Mouse (Mus musculus): ENCODE measurements at regions not wholly inside any gene's neighbourhood (a gene's known extent, or its start where the extent isn't known, plus 50 kb on each side); places are given as distances from the start of the nearest gene placed in this dataset.
A peak's percentile ranks its signal among the peaks of the same experiment; 100 is the strongest.

DNA sequence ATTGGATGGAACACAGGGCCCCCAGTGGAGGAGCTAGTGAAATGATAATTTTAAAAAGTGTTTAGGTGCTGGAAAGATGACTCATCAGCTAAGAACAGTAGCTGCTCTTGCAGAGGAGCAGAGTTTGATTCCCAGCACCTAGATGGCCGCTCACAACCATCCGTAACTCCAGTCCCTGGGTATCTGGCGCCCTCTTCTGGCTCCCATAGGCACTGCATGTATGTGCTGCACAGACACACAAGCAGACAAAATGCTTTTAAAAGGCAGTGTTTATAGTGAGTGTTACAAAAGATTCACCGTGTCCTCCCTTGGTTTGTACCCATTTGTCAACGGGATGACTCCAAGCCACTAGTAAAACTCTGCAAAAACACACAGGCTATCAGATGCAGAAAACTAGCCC is 75.0 kb upstream of the Arl4c start:
- DNase-seq (ENCODE audit: extremely low read depth) = no peak
- peaks cover 6% of the 10 kb centered on the region for H3K27me3 ChIP-seq (replicated peaks)
- in situ Hi-C loops (cut with MboI; ENCODE audit: low pct_ligation_motif_present, low pct_unique_long_range_greater_than_20kb, low sequenced_read_pairs) (no loop called here), dilution Hi-C loops (cut with MboI; ENCODE audit: extremely low pct_ligation_motif_present, extremely low pct_unique_long_range_greater_than_20kb, low sequenced_read_pairs) (no loop called here)
- no peak overlapping the region for H3K9ac ChIP-seq (ENCODE audit: insufficient read depth, low read depth)
- no peak overlapping the region for H3K27ac ChIP-seq (ENCODE audit: insufficient read depth, low read depth)
- H3K9me3 ChIP-seq (replicated peaks; ENCODE audit: low read length) = peaks cover 66% of the 10 kb centered on the region
- H3K4me3 ChIP-seq (replicated peaks in 1 of 3; ENCODE audit: low read depth in 2 of 3, low read length in 2 of 3, poor library complexity in 1 of 3) = no peak overlapping the region
- no peaks in the 10 kb centered on the region for H3K36me3 ChIP-seq (replicated peaks in 1 of 2; ENCODE audit: control insufficient read depth in 1 of 2, insufficient read depth in 1 of 2, low read length in 1 of 2)
- TF ChIP-seq ZNF384 (IDR thresholded peaks at IDR 0.05; ENCODE audit: low read depth, low read length) (no peak), MEF2A (IDR thresholded peaks at IDR 0.05; ENCODE audit: borderline replicate concordance, low read depth, low read length) (no peak), CTCF (conservative IDR thresholded peaks at IDR 0.05 in 1 of 2, IDR thresholded peaks at IDR 0.05 in 1 of 2; ENCODE audit: low read depth in 2 of 2, low read length in 2 of 2) (0 out of 4 replicates have a peak, but pooled peaks of 1 of the 2 experiments have one; percentile 7), JUND (conservative IDR thresholded peaks at IDR 0.05; ENCODE audit: low read depth, low read length) (no peak)
- H3K79me2 ChIP-seq (replicated peaks; ENCODE audit: control insufficient read depth, extremely low read depth, insufficient read depth, poor library complexity, severe bottlenecking) = no peaks in the 10 kb centered on the region
- H3K4me1 ChIP-seq (ENCODE audit: control insufficient read depth in 1 of 2, insufficient read depth in 2 of 2) = no peaks in the 10 kb centered on the region
- H3K4me2 ChIP-seq (ENCODE audit: insufficient read depth, low read depth, poor library complexity, severe bottlenecking) = no peak overlapping the region

- Histone ChIP-seq H3K4me1 (ENCODE audit: control insufficient read depth in 1 of 2, insufficient read depth in 2 of 2) (no peaks in the 10 kb centered on the region), H3K27ac (ENCODE audit: insufficient read depth, low read depth) (no peak overlapping the region), H3K9me3 (replicated peaks; ENCODE audit: low read length) (peaks cover 74% of the 10 kb centered on the region), H3K4me2 (ENCODE audit: insufficient read depth, low read depth, poor library complexity, severe bottlenecking) (no peak overlapping the region), H3K36me3 (replicated peaks in 1 of 2; ENCODE audit: control insufficient read depth in 1 of 2, insufficient read depth in 1 of 2, low read length in 1 of 2) (no peaks in the 10 kb centered on the region), H3K79me2 (replicated peaks; ENCODE audit: control insufficient read depth, extremely low read depth, insufficient read depth, poor library complexity, severe bottlenecking) (no peaks in the 10 kb centered on the region), H3K4me3 (replicated peaks in 1 of 3; ENCODE audit: low read depth in 2 of 3, low read length in 2 of 3, poor library complexity in 1 of 3) (no peak overlapping the region), H3K9ac (ENCODE audit: insufficient read depth, low read depth) (no peak overlapping the region), H3K27me3 (replicated peaks) (peaks cover 8% of the 10 kb centered on the region)
- TF ChIP-seq MAX (IDR thresholded peaks at IDR 0.05; ENCODE audit: low read length) (no peak), POLR2AphosphoS2 (IDR thresholded peaks at IDR 0.05; ENCODE audit: low read depth, low read length) (no peak), SIN3A (IDR thresholded peaks at IDR 0.05; ENCODE audit: low read length) (no peak), MAFK (IDR thresholded peaks at IDR 0.05; ENCODE audit: insufficient replicate concordance, low read length) (no peak), RCOR1 (conservative IDR thresholded peaks at IDR 0.05; ENCODE audit: low read depth, low read length) (no peak), JUND (conservative IDR thresholded peaks at IDR 0.05; ENCODE audit: low read depth, low read length) (no peak), CHD1 (IDR thresholded peaks at IDR 0.05; ENCODE audit: low read depth, low read length) (no peak), POLR2A (IDR thresholded peaks at IDR 0.05; ENCODE audit: low read depth, low read length) (no peak), PAX5 (IDR thresholded peaks at IDR 0.05; ENCODE audit: low read length) (no peak), BHLHE40 (IDR thresholded peaks at IDR 0.05; ENCODE audit: low read depth, low read length) (no peak)
- dilution Hi-C loops (cut with MboI; ENCODE audit: extremely low pct_ligation_motif_present, extremely low pct_unique_long_range_greater_than_20kb, low sequenced_read_pairs) (no loop called here), in situ Hi-C loops (cut with MboI; ENCODE audit: low pct_ligation_motif_present, low pct_unique_long_range_greater_than_20kb, low sequenced_read_pairs) (no loop called here)
- no peak for DNase-seq (ENCODE audit: extremely low read depth)
These were observed 78.2 kb upstream of the Arl4c start for GRCm38 (mm10) chr1:88780262-88780661.

GRCm38 (mm10) chr1:88783083-88783482 is 81.1 kb upstream of the Arl4c start:
- no peak overlapping the region for H3K9ac ChIP-seq (ENCODE audit: insufficient read depth, low read depth)
- in situ Hi-C loops (cut with MboI; ENCODE audit: low pct_ligation_motif_present, low pct_unique_long_range_greater_than_20kb, low sequenced_read_pairs) (no loop called here), dilution Hi-C loops (cut with MboI; ENCODE audit: extremely low pct_ligation_motif_present, extremely low pct_unique_long_range_greater_than_20kb, low sequenced_read_pairs) (no loop called here)
- H3K27ac ChIP-seq (ENCODE audit: insufficient read depth, low read depth) = no peak overlapping the region
- no peak for DNase-seq (ENCODE audit: extremely low read depth)
- H3K4me1 ChIP-seq (ENCODE audit: control insufficient read depth in 1 of 2, insufficient read depth in 2 of 2) = no peaks in the 10 kb centered on the region
- H3K79me2 ChIP-seq (replicated peaks; ENCODE audit: control insufficient read depth, extremely low read depth, insufficient read depth, poor library complexity, severe bottlenecking) = no peaks in the 10 kb centered on the region
- H3K9me3 ChIP-seq (replicated peaks; ENCODE audit: low read length) = peaks cover 71% of the 10 kb centered on the region
- H3K4me3 ChIP-seq (replicated peaks in 1 of 3; ENCODE audit: low read depth in 2 of 3, low read length in 2 of 3, poor library complexity in 1 of 3) = no peak overlapping the region
- H3K4me2 ChIP-seq (ENCODE audit: insufficient read depth, low read depth, poor library complexity, severe bottlenecking) = no peak overlapping the region
- H3K36me3 ChIP-seq (replicated peaks in 1 of 2; ENCODE audit: control insufficient read depth in 1 of 2, insufficient read depth in 1 of 2, low read length in 1 of 2) = no peaks in the 10 kb centered on the region
- TF ChIP-seq CTCF (conservative IDR thresholded peaks at IDR 0.05 in 1 of 2, IDR thresholded peaks at IDR 0.05 in 1 of 2; ENCODE audit: low read depth in 2 of 2, low read length in 2 of 2) (no peak), TBP (conservative IDR thresholded peaks at IDR 0.05; ENCODE audit: low read depth, low read length) (no peak), MAZ (IDR thresholded peaks at IDR 0.05; ENCODE audit: low read depth, low read length) (no peak), NELFE (IDR thresholded peaks at IDR 0.05; ENCODE audit: low read depth, low read length) (no peak), ZMIZ1 (IDR thresholded peaks at IDR 0.05; ENCODE audit: low read depth, low read length) (no peak), PAX5 (IDR thresholded peaks at IDR 0.05; ENCODE audit: low read length) (no peak), BHLHE40 (IDR thresholded peaks at IDR 0.05; ENCODE audit: low read depth, low read length) (no peak), IRF4 (IDR thresholded peaks at IDR 0.05; ENCODE audit: low read depth, low read length) (no peak), MYC (IDR thresholded peaks at IDR 0.05; ENCODE audit: low read depth, low read length) (no peak), USF1 (IDR thresholded peaks at IDR 0.05; ENCODE audit: low read depth, low read length) (no peak), MAX (IDR thresholded peaks at IDR 0.05; ENCODE audit: low read length) (no peak), USF2 (conservative IDR thresholded peaks at IDR 0.05; ENCODE audit: low read depth, low read length) (no peak), POLR2A (IDR thresholded peaks at IDR 0.05; ENCODE audit: low read depth, low read length) (no peak), UBTF (IDR thresholded peaks at IDR 0.05; ENCODE audit: low read depth, low read length) (no peak), JUND (conservative IDR thresholded peaks at IDR 0.05; ENCODE audit: low read depth, low read length) (no peak), MXI1 (IDR thresholded peaks at IDR 0.05; ENCODE audit: low read depth, low read length) (no peak), EP300 (IDR thresholded peaks at IDR 0.05; ENCODE audit: low read length) (no peak), TCF12 (IDR thresholded peaks at IDR 0.05; ENCODE audit: low read depth, low read length) (no peak), ZKSCAN1 (IDR thresholded peaks at IDR 0.05; ENCODE audit: borderline replicate concordance, low read depth, low read length) (no peak)
- peaks cover 8% of the 10 kb centered on the region for H3K27me3 ChIP-seq (replicated peaks)
